Mouse (Mus musculus): ENCODE results near the gene Ttc3. TPM values are rescaled to one million over a fixed set of nuclear protein-coding genes. Genes with fewer than 3 reads are reported as not detected.

Ttc3 gene
- polyA plus RNA-seq, 1 experiment, result 16.2 TPM

DNA sequence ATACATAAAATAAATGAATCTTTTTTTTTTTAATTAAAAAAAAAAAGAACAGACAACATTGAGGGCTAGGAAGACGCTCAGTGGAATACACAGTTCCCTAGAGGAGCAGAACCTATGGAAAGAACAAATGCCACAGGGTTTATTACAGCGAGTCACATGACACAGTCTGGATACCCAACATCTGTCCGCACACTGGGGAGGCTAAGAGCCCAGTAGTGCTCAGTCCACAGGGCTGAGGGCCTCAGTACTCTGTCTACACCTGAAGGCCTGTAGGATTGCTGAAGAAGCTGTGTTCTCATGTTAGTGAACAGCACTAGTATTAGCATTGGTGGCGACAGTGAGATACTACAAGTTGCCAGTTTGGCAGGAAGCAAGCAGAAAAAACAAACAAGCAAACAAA is 42.3 kb downstream of the Ttc3 start:
- H3ac ChIP-seq (ENCODE audit: control insufficient read depth, insufficient read length, low read depth), result no peak overlapping the region
- peaks cover 3% of the 10 kb centered on the region for H3K79me3 ChIP-seq (ENCODE audit: low read depth)
- H3K27me3 ChIP-seq (ENCODE audit: control insufficient read depth, insufficient read depth, insufficient read length), result no peaks in the 10 kb centered on the region
- no peak overlapping the region for H3K4me3 ChIP-seq (ENCODE audit: insufficient read depth, poor library complexity, severe bottlenecking)
- H3K36me3 ChIP-seq (ENCODE audit: control insufficient read depth, insufficient read depth), result peaks cover 48% of the 10 kb centered on the region
- H3K79me2 ChIP-seq (ENCODE audit: control insufficient read depth, insufficient read depth), result no peaks in the 10 kb centered on the region
- no peak for TF ChIP-seq FOSL1 (IDR thresholded peaks at IDR 0.05; ENCODE audit: insufficient read depth, low read length, poor library complexity, severe bottlenecking)

DNA sequence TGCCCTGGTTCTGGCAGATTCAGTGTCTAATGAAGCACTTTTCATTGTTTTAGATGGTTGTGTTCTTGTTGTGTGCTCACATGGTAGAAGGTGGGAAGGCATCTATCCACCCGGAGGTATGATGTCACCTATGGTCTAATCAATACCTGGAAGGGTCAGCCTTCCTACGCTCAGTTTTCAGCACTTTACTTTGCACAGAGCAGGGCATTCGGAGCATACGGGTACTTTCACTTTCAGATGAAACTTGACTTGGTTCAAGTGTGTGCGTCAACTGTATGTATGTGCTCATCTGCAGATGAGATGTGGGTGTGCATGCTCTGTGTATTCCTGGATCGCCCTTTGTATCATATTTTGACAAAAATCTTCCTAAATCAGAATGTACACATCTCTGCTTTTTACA is 43.7 kb downstream of the Ttc3 start:
- Histone ChIP-seq H3K27me3 (ENCODE audit: control insufficient read depth, insufficient read depth, insufficient read length) (no peaks in the 10 kb centered on the region), H3K36me3 (ENCODE audit: control insufficient read depth, insufficient read depth) (peaks cover 60% of the 10 kb centered on the region), H3ac (ENCODE audit: control insufficient read depth, insufficient read length, low read depth) (no peak overlapping the region), H3K79me2 (ENCODE audit: control insufficient read depth, insufficient read depth) (no peaks in the 10 kb centered on the region), H3K79me3 (ENCODE audit: low read depth) (peaks cover 3% of the 10 kb centered on the region), H3K4me3 (ENCODE audit: insufficient read depth, poor library complexity, severe bottlenecking) (no peak overlapping the region)
- TF ChIP-seq MYOG (IDR thresholded peaks at IDR 0.05; ENCODE audit: control insufficient read depth, extremely low read depth, insufficient read length), result no peak
- TF ChIP-seq FOSL1 (IDR thresholded peaks at IDR 0.05; ENCODE audit: insufficient read depth, low read length, poor library complexity, severe bottlenecking), result no peak
- no peak for TF ChIP-seq CEBPB (IDR thresholded peaks at IDR 0.05; ENCODE audit: low read depth)
- no peak for TF ChIP-seq MYOD1 (IDR thresholded peaks at IDR 0.05; ENCODE audit: control insufficient read depth, insufficient read length, low read depth)
- TF ChIP-seq MAX (IDR thresholded peaks at IDR 0.05), result no peak

DNA sequence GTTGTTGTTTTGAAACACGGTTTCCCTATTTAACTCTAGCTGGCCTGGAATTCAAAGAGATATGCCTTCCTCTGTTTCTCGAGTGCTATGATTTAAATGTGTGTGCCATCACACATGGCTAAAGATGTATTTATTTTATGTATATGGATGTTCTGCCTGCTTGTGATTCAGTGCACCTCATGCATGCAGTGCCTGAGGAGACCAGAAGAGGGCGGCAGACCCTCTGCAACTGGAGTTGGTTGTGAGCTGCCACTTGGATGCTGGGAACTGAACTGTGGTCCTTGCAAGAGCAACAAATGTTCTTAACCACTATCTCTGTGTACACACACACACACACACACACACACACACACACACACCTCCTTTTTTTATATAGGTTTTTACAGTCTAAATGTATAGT is 50.1 kb downstream of the Ttc3 start:
- Histone ChIP-seq H3K4me3 (ENCODE audit: insufficient read depth, poor library complexity, severe bottlenecking) (no peak overlapping the region), H3K27me3 (ENCODE audit: control insufficient read depth, insufficient read depth, insufficient read length) (no peaks in the 10 kb centered on the region), H3K79me2 (ENCODE audit: control insufficient read depth, insufficient read depth) (no peaks in the 10 kb centered on the region), H3ac (ENCODE audit: control insufficient read depth, insufficient read length, low read depth) (no peak overlapping the region), H3K79me3 (ENCODE audit: low read depth) (peaks cover 1% of the 10 kb centered on the region), H3K36me3 (ENCODE audit: control insufficient read depth, insufficient read depth) (peaks cover 93% of the 10 kb centered on the region)
- TF ChIP-seq USF1 (IDR thresholded peaks at IDR 0.05; ENCODE audit: low read depth) (no peak), MYOD1 (IDR thresholded peaks at IDR 0.05; ENCODE audit: control insufficient read depth, insufficient read length, low read depth) (no peak), MAX (IDR thresholded peaks at IDR 0.05) (no peak), FOSL1 (IDR thresholded peaks at IDR 0.05; ENCODE audit: insufficient read depth, low read length, poor library complexity, severe bottlenecking) (no peak), CEBPB (IDR thresholded peaks at IDR 0.05; ENCODE audit: low read depth) (no peak), MYOG (IDR thresholded peaks at IDR 0.05; ENCODE audit: control insufficient read depth, extremely low read depth, insufficient read length) (no peak)

DNA sequence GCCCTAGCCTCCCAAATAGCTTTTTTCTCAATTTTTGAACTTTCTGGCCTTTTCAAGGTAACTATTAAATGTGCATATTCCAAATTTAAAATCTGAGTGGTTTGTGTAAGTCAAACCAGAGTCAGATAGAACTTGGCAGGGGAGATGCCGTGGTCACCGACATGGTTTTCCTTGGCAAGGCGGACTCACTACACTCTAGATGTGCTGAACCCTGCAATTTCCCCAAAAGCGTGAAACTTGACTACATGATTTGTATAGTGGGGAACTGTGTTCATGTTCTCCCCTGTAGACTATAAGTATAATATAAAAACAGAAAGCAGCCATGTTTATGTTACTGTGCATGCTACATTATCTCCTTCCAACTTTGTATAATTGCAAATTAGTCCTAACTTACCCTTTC is 58.5 kb downstream of the Ttc3 start:
- H3K79me3 ChIP-seq (ENCODE audit: low read depth), result no peaks in the 10 kb centered on the region
- no peak overlapping the region for H3ac ChIP-seq (ENCODE audit: control insufficient read depth, insufficient read length, low read depth)
- no peaks in the 10 kb centered on the region for H3K79me2 ChIP-seq (ENCODE audit: control insufficient read depth, insufficient read depth)
- no peaks in the 10 kb centered on the region for H3K27me3 ChIP-seq (ENCODE audit: control insufficient read depth, insufficient read depth, insufficient read length)
- peaks cover 90% of the 10 kb centered on the region for H3K36me3 ChIP-seq (ENCODE audit: control insufficient read depth, insufficient read depth)
- no peak overlapping the region for H3K4me3 ChIP-seq (ENCODE audit: insufficient read depth, poor library complexity, severe bottlenecking)
- TF ChIP-seq MYOD1 (IDR thresholded peaks at IDR 0.05; ENCODE audit: control insufficient read depth, insufficient read length, low read depth), result no peak
- TF ChIP-seq USF1 (IDR thresholded peaks at IDR 0.05; ENCODE audit: low read depth), result no peak
- TF ChIP-seq CTCF (IDR thresholded peaks at IDR 0.05; ENCODE audit: control insufficient read depth, insufficient read depth, insufficient read length), result no peak
- TF ChIP-seq MAX (IDR thresholded peaks at IDR 0.05), result no peak
- TF ChIP-seq MYOG (IDR thresholded peaks at IDR 0.05; ENCODE audit: control insufficient read depth, extremely low read depth, insufficient read length), result no peak
- no peak for TF ChIP-seq CEBPB (IDR thresholded peaks at IDR 0.05; ENCODE audit: low read depth)
- no peak for TF ChIP-seq FOSL1 (IDR thresholded peaks at IDR 0.05; ENCODE audit: insufficient read depth, low read length, poor library complexity, severe bottlenecking)

DNA sequence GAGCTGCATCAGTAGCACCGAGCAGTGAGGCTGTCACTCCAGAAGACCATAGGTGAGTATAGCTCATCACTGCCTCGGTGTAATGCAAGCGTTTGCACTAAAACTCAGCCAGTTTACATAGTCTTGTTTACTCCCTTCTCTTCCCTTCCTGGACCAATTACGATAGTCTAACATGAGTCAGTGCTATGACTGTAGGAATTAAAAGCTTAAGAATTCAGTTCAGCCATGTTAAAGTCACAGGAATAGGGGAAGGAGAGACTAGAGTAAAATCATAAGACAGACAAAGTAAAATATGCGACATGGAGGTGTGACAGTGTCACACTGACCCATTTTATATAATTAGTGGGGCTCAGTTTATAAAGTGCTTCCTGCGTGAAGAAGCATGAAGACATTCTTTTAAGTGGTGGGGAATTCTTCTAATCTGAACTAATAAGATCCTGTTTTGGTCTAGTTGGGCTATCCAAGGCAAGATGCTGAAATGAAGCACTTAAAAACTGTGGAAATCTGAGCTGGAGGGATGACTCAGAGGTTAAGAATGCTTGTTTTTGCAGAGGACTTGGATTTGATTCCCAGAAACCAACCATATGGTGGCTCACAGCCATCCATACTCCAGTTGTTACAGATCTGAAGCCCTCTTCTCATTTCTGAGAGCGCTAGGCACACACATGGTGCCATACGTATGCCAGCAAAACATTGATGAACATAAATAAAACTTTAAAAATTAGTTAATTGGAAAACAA is 65.2 kb downstream of the Ttc3 start:
- H3ac ChIP-seq (ENCODE audit: control insufficient read depth, insufficient read length, low read depth), result no peak overlapping the region
- no peaks in the 10 kb centered on the region for H3K79me2 ChIP-seq (ENCODE audit: control insufficient read depth, insufficient read depth)
- H3K79me3 ChIP-seq (ENCODE audit: low read depth), result no peaks in the 10 kb centered on the region
- TF ChIP-seq USF1 (IDR thresholded peaks at IDR 0.05; ENCODE audit: low read depth) (no peak), CEBPB (IDR thresholded peaks at IDR 0.05; ENCODE audit: low read depth) (peak; percentile 14), MAX (IDR thresholded peaks at IDR 0.05) (peak; percentile 19)
- H3K4me3 ChIP-seq (ENCODE audit: insufficient read depth, poor library complexity, severe bottlenecking), result no peak overlapping the region
- H3K27me3 ChIP-seq (ENCODE audit: control insufficient read depth, insufficient read depth, insufficient read length), result no peaks in the 10 kb centered on the region
- H3K36me3 ChIP-seq (ENCODE audit: control insufficient read depth, insufficient read depth), result peaks cover 84% of the 10 kb centered on the region

DNA sequence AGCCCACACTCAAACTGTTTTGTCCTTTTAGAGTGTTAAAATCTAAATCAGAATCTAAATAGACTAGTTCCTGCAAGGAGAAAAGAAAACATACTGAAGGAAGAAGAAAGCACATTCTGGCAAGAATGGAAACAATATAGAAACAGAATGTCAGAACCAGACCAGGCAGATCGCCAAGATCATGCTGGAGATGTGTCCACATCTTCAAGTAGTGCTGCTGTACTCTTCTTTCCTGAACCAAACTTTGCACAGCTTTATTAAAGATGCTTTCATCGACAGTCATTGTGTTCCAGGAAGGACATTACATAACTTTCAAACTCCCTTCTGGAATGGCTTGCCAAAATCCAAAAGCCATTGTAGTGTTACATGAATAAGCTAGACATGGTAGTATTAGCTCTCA is 66.4 kb downstream of the Ttc3 start:
- no peaks in the 10 kb centered on the region for H3K79me3 ChIP-seq (ENCODE audit: low read depth)
- H3K79me2 ChIP-seq (ENCODE audit: control insufficient read depth, insufficient read depth), result no peaks in the 10 kb centered on the region
- no peak overlapping the region for H3K4me3 ChIP-seq (ENCODE audit: insufficient read depth, poor library complexity, severe bottlenecking)
- no peaks in the 10 kb centered on the region for H3K27me3 ChIP-seq (ENCODE audit: control insufficient read depth, insufficient read depth, insufficient read length)
- no peak for TF ChIP-seq MAX (IDR thresholded peaks at IDR 0.05)
- TF ChIP-seq FOSL1 (IDR thresholded peaks at IDR 0.05; ENCODE audit: insufficient read depth, low read length, poor library complexity, severe bottlenecking), result no peak
- TF ChIP-seq MYOG (IDR thresholded peaks at IDR 0.05; ENCODE audit: control insufficient read depth, extremely low read depth, insufficient read length), result no peak
- TF ChIP-seq USF1 (IDR thresholded peaks at IDR 0.05; ENCODE audit: low read depth), result no peak
- TF ChIP-seq CTCF (IDR thresholded peaks at IDR 0.05; ENCODE audit: control insufficient read depth, insufficient read depth, insufficient read length), result no peak
- TF ChIP-seq MYOD1 (IDR thresholded peaks at IDR 0.05; ENCODE audit: control insufficient read depth, insufficient read length, low read depth), result no peak
- TF ChIP-seq CEBPB (IDR thresholded peaks at IDR 0.05; ENCODE audit: low read depth), result no peak
- H3K36me3 ChIP-seq (ENCODE audit: control insufficient read depth, insufficient read depth), result peaks cover 84% of the 10 kb centered on the region
- H3ac ChIP-seq (ENCODE audit: control insufficient read depth, insufficient read length, low read depth), result no peak overlapping the region

Data from C2C12 (cell line).